Mouse (Mus musculus) limb, embryonic 13.5 days (tissue): ENCODE results near the gene Tmbim1. TPM values are rescaled to one million over a fixed set of nuclear protein-coding genes. Genes with fewer than 3 reads are reported as not detected.
"Not testable (repeated sequence)": the region's sequence is repeated elsewhere in the genome, so short reads cannot be mapped to it uniquely, and the experiment has no call there.

Source experiments
- ATAC-seq: fragments of 200-750 bp; cut with Nextera tagmentation; 2 replicates; pipeline ENCODE4 v1.8.0; 2017; ENCODE audit warnings: low read depth, moderate number of reproducible peaks, moderate TSS enrichment; ENCODE audit not compliant: low FRiP score
- H3K27ac ChIP-seq: fragments of 300-500 bp; sonication (generic); 2 replicates; pipeline ENCODE4 v1.5.1; 2015; ENCODE audit warnings: inconsistent platforms, mild to moderate bottlenecking, moderate library complexity
- H3K27me3 ChIP-seq: fragments of 300-500 bp; sonication (generic); 2 replicates; pipeline ENCODE4 v1.6.1; 2015; ENCODE audit warnings: mild to moderate bottlenecking, inconsistent platforms
- H3K36me3 ChIP-seq: fragments of 300-500 bp; sonication (generic); 2 replicates; pipeline ENCODE4 v1.6.1; 2015; ENCODE audit warnings: inconsistent platforms, mild to moderate bottlenecking, moderate library complexity
- H3K4me1 ChIP-seq: fragments of 300-500 bp; sonication (generic); 2 replicates; pipeline ENCODE4 v1.6.1; 2015; ENCODE audit warnings: inconsistent platforms
- H3K4me2 ChIP-seq: fragments of 300-500 bp; sonication (generic); replicated peaks from 2 replicates; pipeline ENCODE4 v1.6.1; 2015; ENCODE audit warnings: inconsistent platforms, mild to moderate bottlenecking, moderate library complexity
- H3K4me3 ChIP-seq: fragments of 300-500 bp; sonication (generic); 2 replicates; pipeline ENCODE4 v1.5.1; 2015; ENCODE audit warnings: moderate library complexity, mild to moderate bottlenecking, inconsistent platforms
- H3K9ac ChIP-seq: fragments of 300-500 bp; sonication (generic); 2 replicates; pipeline ENCODE4 v1.6.1; 2015; ENCODE audit warnings: mild to moderate bottlenecking, inconsistent platforms
- H3K9me3 ChIP-seq: fragments of 300-500 bp; sonication (generic); 2 replicates; pipeline ENCODE4 v1.6.1; 2016; ENCODE audit warnings: inconsistent platforms
- WGBS: fragments of 180-500 bp; shearing (Covaris S2); methylation state at CpG from one replicate; pipeline ENCODE4 v1.1.7; 2015; 5-methylcytosine and 5-hydroxymethylcytosine counted together
- polyA plus RNA-seq: library from polyadenylated mRNA; unstranded; fragments of >200 nt; fragmentation: Nextera tagmentation; extraction: Ambion mirVana; gene quantifications from 2 replicates; pipeline ENCODE4 v1.2.1, GENCODE M21; 2015

The Tmbim1 gene
- polyA plus RNA-seq, 1 experiment from 2014 or later, result 31.7 TPM

DNA sequence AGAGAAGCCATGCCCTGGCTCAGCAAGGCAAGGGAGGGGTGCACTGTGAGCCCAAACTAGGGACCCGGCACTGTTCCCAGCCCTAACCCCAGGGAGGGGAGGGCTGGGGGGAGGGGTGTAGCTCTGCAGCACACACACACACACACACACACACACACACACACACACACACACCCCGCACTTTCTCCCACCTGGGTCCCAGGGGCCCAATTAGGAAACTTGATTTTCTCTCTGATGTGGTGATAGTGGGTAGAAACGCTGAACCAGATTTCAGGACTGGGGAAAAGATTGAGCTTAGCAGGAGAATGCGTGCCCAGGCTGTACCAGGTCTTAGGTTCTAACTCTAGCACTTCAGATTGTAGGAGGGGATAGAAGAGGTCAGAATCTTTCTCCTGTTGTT lies 33.2 kb upstream of the Tmbim1 start:
- peaks cover 13% of the 10 kb centered on the region; the same call in 1 of the 2 replicates for H3K36me3 ChIP-seq
- WGBS, result 63% methylated on average over 3 of the region's 4 CpGs
- no peak overlapping the region for H3K9ac ChIP-seq
- no peak for ATAC-seq
- H3K4me3 ChIP-seq, result no peak overlapping the region
- no peak overlapping the region for H3K27ac ChIP-seq
- H3K27me3 ChIP-seq, result no peaks in the 10 kb centered on the region
- H3K4me1 ChIP-seq, result peaks cover 20% of the 10 kb centered on the region
- no peak overlapping the region for H3K4me2 ChIP-seq
- H3K9me3 ChIP-seq, result peaks cover 3% of the 10 kb centered on the region; the same call in 1 of the 2 replicates

DNA sequence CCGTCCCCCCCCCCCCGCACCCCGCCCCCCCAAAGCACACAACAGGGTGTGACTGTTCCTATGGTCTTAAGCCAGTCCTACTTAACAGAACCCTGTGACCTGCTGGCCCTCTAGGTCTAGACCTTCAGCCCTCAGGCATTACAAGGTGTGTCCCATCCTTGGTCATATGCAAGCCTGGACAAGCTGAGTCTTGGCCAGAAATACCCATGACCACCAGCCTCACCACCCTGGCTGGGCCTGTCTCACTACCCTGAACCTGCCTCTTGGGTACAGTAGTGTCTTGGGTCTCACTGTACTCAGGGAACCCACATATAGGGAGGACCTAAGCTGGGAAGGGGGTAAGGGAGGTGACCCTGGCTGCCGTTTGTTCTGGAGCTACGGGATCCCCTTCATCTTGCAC lies 32.6 kb upstream of the Tmbim1 start:
- Histone ChIP-seq H3K27ac (no peak overlapping the region), H3K9ac (no peak overlapping the region), H3K27me3 (no peaks in the 10 kb centered on the region), H3K4me2 (no peak overlapping the region), H3K9me3 (peaks cover 3% of the 10 kb centered on the region; the same call in 1 of the 2 replicates), H3K36me3 (peaks cover 13% of the 10 kb centered on the region; the same call in 1 of the 2 replicates), H3K4me3 (no peak overlapping the region), H3K4me1 (peaks cover 20% of the 10 kb centered on the region)
- ATAC-seq, result no peak
- 78% methylated on average over 5 of the region's 5 CpGs for WGBS

DNA sequence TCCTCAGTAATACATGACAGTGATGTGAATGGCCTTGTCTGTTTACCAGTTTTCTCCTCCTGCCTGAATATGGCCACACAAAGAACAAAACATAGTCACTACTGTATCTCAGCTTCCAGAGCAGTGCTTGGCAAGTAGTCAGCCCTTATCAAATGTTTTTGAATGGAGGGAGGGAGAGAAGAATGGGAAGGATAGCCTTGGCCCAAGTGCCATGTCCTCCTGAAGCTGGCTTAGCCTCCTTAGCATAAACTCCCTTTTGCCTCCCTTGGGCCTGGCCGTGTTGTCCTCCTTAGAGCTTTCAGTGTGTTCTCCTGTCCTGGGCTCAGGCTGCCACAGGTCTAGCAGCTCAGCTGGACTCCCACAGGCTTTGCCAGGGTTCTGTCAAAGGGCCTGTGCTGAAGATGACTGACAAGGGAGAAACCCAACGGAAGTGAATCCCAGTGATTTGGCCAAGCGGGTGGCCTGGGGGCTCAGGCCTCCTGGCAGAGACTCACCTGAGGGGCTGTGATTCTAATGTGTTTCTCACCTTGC lies 31.9 kb upstream of the Tmbim1 start:
- H3K4me1 ChIP-seq, result peaks cover 21% of the 10 kb centered on the region
- no peak overlapping the region for H3K4me2 ChIP-seq
- no peak overlapping the region for H3K27ac ChIP-seq
- 86% methylated on average over 3 of the region's 3 CpGs for WGBS
- peaks cover 13% of the 10 kb centered on the region; the same call in 1 of the 2 replicates for H3K36me3 ChIP-seq
- ATAC-seq, result no peak
- peaks cover 3% of the 10 kb centered on the region; the same call in 1 of the 2 replicates for H3K9me3 ChIP-seq
- H3K27me3 ChIP-seq, result no peaks in the 10 kb centered on the region
- no peak overlapping the region for H3K4me3 ChIP-seq
- H3K9ac ChIP-seq, result no peak overlapping the region

DNA sequence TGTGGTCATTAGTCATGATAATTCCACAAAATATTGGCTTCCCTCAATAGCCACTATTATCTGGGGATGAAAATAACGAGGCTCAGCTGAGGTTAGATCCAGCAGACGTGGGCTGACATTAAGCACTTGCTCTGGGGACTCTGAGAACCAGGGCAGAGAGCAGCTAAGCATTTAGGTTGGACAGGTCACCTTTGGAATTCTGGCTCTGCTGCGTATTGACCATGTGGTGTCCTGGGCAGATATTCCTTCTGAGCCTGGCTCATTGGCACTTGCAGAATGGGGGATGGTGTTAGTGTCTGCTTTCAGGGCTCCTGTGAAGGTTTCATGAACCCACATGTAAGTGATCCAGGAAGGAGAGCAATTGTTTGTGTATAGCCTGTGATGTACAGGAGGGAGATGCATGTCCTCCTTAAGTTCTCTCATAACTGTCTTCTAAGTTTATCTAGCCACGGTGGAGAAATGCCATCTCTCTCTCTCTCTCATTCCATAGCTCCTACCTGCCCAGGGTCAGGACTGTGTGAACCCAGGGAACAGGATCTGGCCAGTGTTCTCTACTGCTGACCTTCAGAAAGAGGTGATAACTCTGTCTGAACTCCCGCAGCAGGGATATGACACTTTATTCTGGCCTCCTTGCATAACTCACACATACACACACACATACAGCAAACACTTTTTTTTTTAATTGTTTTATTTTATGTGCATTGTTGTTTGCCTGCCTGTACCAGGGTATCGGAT lies 30.2 kb upstream of the Tmbim1 start:
- WGBS, result 72% methylated on average over 6 of the region's 6 CpGs
- Histone ChIP-seq H3K27ac (no peak overlapping the region), H3K27me3 (no peaks in the 10 kb centered on the region), H3K4me2 (no peak overlapping the region), H3K4me3 (no peak overlapping the region), H3K4me1 (peaks cover 37% of the 10 kb centered on the region), H3K36me3 (peaks cover 12% of the 10 kb centered on the region; the same call in 1 of the 2 replicates), H3K9ac (no peak overlapping the region), H3K9me3 (0 out of 2 replicates have a peak, but pooled peaks cover 3% of the 10 kb centered on the region)
- ATAC-seq, result no peak

DNA sequence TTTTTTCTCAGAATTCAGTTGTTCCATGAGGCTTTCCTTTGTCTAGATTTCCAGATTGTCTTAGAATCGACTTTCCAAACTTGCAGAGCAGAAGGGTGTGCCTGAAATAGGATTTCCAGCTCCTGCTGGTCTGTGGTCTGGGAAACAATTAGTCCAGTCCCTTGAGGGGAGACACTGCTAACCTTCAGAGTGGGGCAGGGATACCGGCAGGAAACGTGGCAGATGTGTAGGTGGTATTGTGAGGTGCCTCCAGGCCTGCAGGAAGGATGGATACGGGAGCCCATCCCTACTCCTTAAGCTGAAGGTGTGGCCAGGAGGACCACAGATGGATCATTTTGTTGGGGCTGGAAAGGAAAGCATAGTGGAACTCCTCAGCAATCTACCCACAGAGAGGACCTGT lies 29.6 kb upstream of the Tmbim1 start:
- Histone ChIP-seq H3K9ac (no peak overlapping the region; the same call in 1 of the 2 replicates), H3K36me3 (peaks cover 7% of the 10 kb centered on the region; the same call in 1 of the 2 replicates), H3K4me3 (no peak overlapping the region), H3K9me3 (no peaks in the 10 kb centered on the region), H3K27ac (no peak overlapping the region), H3K27me3 (no peaks in the 10 kb centered on the region), H3K4me2 (no peak overlapping the region), H3K4me1 (peaks cover 37% of the 10 kb centered on the region)
- no peak for ATAC-seq
- WGBS, result 38% methylated on average over 4 of the region's 4 CpGs

DNA sequence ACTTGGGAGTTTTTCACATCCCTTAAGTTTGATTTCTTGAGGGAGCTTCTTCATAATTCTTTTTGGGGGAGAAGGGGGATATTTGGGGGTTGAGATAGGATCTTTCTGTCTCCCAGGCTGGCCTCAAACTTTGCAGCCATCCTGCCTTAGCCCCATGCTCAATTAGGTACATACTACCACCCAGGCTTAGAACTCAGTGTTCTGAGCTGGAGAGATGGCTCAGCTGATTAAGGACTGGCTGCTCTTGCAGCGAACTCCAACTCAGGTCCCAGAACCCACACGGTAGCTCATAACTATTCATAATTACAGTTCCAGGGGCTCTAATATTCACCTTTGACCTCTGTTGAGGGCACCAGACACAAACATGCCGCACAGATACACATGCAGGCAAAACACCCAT lies 29.2 kb upstream of the Tmbim1 start:
- Histone ChIP-seq H3K9me3 (no peaks in the 10 kb centered on the region), H3K9ac (no peak overlapping the region; the same call in 1 of the 2 replicates), H3K36me3 (0 out of 2 replicates have a peak, but pooled peaks cover 4% of the 10 kb centered on the region), H3K4me2 (no peak overlapping the region), H3K27ac (0 out of 2 replicates have a peak overlapping the region, but pooled peaks have one; percentile 29), H3K27me3 (no peaks in the 10 kb centered on the region), H3K4me1 (peaks cover 37% of the 10 kb centered on the region), H3K4me3 (no peak overlapping the region)
- no peak for ATAC-seq
- WGBS, result 71% methylated on average over 3 of the region's 3 CpGs

DNA sequence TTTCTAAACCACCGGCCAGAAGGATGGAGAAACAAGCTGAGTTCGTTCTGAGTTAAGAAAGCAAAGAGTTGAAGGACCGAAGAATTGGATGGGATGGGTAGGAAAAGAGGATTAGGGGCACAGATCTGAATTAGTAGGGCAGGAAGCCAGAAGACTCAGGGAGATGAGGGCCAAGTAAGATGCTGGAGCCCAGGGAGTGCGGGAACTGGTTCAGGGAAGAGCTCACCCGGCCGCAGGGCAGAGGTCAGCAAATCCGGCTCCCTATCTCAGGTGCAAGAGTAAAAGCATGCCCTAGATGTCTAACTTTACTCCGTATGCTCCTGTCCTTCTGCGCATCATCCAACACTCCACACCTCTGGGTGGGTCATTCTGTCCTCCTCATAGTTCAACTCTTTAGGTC lies 27.5 kb upstream of the Tmbim1 start:
- peak overlapping the region; percentile 58 for H3K4me3 ChIP-seq
- H3K9ac ChIP-seq, result peak overlapping the region; percentile 68
- H3K27ac ChIP-seq, result peak overlapping the region; percentile 66; the same call in 1 of the 2 replicates
- 5% methylated on average over 9 of the region's 9 CpGs for WGBS
- H3K4me2 ChIP-seq, result peak overlapping the region; percentile 90
- H3K27me3 ChIP-seq, result no peaks in the 10 kb centered on the region
- H3K9me3 ChIP-seq, result no peaks in the 10 kb centered on the region
- peak; percentile 2; the same call in 1 of the 2 replicates for ATAC-seq
- no peaks in the 10 kb centered on the region for H3K36me3 ChIP-seq
- H3K4me1 ChIP-seq, result peaks cover 37% of the 10 kb centered on the region

DNA sequence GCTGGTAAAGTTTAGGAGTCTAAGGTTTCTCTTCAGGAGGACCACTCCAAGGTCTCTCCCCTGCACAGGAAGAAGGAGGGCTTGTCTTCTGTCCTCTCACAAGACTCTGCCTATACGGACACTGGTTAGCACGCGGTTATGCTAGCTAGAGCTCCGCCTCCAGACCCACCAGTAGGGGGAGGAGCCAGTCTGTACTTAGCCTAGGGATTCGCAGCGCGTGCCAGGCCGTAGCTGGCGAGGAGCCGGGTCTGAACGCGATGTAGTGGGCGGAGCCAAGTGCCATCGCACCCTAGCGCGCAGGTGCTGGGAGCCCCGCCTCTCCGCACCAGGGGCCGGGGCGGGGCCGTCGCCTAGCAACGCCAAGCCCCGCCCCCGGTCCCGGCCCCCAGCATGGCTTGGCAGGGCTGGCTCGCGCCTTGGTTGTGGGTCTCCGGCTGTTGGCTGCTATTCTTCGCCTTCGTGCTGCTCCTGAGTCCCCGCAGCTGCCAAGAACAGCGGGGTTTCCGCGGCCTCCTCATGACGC lies 26.9 kb upstream of the Tmbim1 start:
- peak overlapping the region; percentile 90 for H3K4me2 ChIP-seq
- under 1% methylated on average over 36 of the region's 36 CpGs for WGBS

DNA sequence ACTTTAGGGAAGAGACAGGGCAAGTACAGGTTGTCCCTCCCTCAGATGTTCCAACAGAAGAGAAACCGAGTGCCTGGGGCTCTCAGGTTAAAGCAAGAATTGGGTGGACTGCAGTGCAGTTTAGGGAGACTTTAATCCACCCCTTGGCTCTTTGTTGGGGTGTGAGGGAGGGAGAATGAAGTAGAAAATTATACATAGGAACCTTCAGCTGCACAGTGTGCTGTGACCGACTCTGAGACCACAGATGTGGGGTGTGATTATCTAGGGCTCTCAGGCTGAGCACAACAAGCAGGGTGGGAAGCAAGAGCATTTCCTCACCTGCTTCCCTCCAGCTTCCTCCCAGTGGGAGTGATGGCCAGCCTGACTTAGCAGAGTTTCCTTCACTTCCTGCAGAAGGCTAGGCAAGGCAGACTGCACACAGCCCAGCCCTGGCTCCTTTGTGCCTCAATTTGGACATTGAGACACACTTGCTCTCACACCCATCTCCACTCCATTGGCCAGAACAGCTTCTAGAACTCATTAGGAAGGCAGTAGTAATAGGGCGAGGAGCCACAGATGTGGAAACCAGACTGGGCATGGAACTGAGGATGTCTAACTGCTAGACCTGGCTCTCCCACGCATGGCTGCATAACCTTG lies 25.7 kb upstream of the Tmbim1 start:
- peaks cover 37% of the 10 kb centered on the region for H3K4me1 ChIP-seq
- H3K4me2 ChIP-seq, result no peak overlapping the region
- no peak overlapping the region for H3K4me3 ChIP-seq
- H3K9me3 ChIP-seq, result no peaks in the 10 kb centered on the region
- 79% methylated on average over 4 of the region's 4 CpGs for WGBS
- no peak for ATAC-seq
- no peak overlapping the region for H3K9ac ChIP-seq
- H3K36me3 ChIP-seq, result no peaks in the 10 kb centered on the region
- H3K27ac ChIP-seq, result no peak overlapping the region; the same call in 1 of the 2 replicates
- no peaks in the 10 kb centered on the region for H3K27me3 ChIP-seq

More for the DNA sequence above, 26.9 kb upstream of the Tmbim1 start:
- Histone ChIP-seq H3K27ac (peak overlapping the region; percentile 66; the same call in 1 of the 2 replicates), H3K4me3 (peak overlapping the region; percentile 58), H3K9me3 (no peaks in the 10 kb centered on the region), H3K27me3 (no peaks in the 10 kb centered on the region), H3K4me1 (peaks cover 37% of the 10 kb centered on the region), H3K9ac (peak overlapping the region; percentile 68), H3K36me3 (no peaks in the 10 kb centered on the region)
- peak; percentile 96 for ATAC-seq

DNA sequence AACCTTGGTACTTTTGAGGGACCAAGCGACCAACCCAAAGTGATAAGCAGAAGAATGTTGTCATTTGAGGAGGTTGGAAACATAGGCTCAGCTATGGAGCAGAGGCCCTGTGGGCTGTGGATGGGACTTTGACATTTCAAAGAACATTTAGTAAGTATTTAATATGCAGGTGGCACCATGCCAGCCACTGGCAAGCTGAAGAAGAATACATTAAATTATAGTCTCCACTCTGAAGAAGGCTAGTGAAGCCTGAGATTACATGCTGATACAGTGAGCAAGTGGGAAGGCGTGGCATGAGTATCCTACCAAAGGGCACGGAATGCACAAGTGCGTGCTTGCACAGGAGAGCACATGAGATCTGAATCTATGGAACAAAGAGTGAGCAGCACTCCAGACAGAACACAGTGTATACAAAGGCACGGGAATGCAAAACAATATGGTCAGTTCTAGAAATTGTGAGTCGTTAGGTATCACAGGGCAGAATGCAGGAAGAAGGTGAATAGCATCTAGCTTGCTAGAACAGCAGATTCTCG lies 24.5 kb upstream of the Tmbim1 start:
- Histone ChIP-seq H3K4me3 (no peak overlapping the region), H3K4me1 (peaks cover 30% of the 10 kb centered on the region), H3K4me2 (no peak overlapping the region), H3K9me3 (no peaks in the 10 kb centered on the region), H3K27ac (no peak overlapping the region), H3K9ac (no peak overlapping the region), H3K36me3 (no peaks in the 10 kb centered on the region), H3K27me3 (no peaks in the 10 kb centered on the region)
- no peak for ATAC-seq
- 81% methylated on average over 7 of the region's 7 CpGs for WGBS

DNA sequence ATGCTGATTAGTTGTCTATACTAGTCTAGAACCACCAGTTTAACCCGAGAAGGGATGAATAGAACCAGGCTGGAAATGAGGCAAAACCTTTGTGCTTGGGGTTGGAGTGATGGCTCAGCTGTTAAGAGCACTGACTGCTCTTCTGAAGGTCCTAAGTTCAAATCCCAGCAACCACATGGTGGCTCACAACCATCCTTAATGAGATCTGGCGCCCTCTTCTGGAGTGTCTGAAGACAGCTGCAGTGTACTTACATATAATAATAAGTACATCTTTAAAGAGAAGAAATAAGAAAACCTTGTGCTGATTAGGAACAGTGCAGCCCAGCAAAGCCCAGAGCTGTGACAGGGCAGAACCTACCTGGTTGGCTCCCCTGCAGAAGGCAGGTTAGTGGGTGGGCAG lies 21.5 kb upstream of the Tmbim1 start:
- not testable (repeated sequence) for H3K27ac ChIP-seq, H3K9me3 ChIP-seq, H3K4me3 ChIP-seq, H3K9ac ChIP-seq, ATAC-seq, H3K36me3 ChIP-seq, H3K27me3 ChIP-seq, H3K4me2 ChIP-seq
- H3K4me1 ChIP-seq, result peaks cover 13% of the 10 kb centered on the region
- 72% methylated on average over 2 of the region's 2 CpGs for whole genome bisulfite sequencing

DNA sequence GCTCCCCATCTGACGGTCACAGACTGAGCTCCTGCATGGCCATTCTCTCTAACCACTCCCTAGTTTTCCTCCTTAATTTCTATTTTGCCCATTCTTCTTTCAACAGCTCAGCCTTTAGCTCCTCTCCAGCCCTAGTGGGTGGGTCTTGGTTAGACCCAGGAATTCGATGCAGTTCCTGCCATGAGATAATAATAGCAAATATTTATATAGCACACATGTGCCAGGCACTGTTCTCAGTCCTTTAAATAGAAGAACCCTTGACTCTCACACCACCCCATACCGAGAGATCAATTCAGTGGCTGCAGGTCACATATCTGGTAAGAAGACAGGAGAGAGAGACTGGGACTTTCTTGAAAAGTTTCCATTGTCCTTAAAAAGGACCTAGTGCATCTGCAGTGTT lies 16.0 kb upstream of the Tmbim1 start:
- H3K27ac ChIP-seq, result no peak overlapping the region
- no peak overlapping the region for H3K4me2 ChIP-seq
- no peaks in the 10 kb centered on the region for H3K27me3 ChIP-seq
- H3K9ac ChIP-seq, result no peak overlapping the region
- peaks cover 4% of the 10 kb centered on the region; the same call in 1 of the 2 replicates for H3K9me3 ChIP-seq
- no peak overlapping the region for H3K4me3 ChIP-seq
- H3K4me1 ChIP-seq, result no peaks in the 10 kb centered on the region
- 82% methylated on average over 3 of the region's 3 CpGs for WGBS
- ATAC-seq, result no peak
- no peaks in the 10 kb centered on the region for H3K36me3 ChIP-seq
